Mouse (Mus musculus): Measurements from ENCODE around the gene Hoxc9.

GRCm38 (mm10) chr15:102947276-102947675 is 29.0 kb upstream of the Hoxc9 start:
- no peak for TF ChIP-seq POLR2A (IDR thresholded peaks at IDR 0.05; ENCODE audit: low read depth, low read length)
- TF ChIP-seq CTCF (IDR thresholded peaks at IDR 0.05; ENCODE audit: extremely low read depth, insufficient read length, insufficient replicate concordance, low read depth, low read length), result no peak

Measured in small intestine, adult 2 months (tissue).